In genomic region chr17:5293653-5294584, GRCm38 (mm10) we compare ENCODE assay signal across 9 mouse cellular contexts.
DNase-seq lines count a peak whose midpoint lies in the region; ATAC-seq lines count a peak whose summit lies in the region.
"Had no signal": no experiment of that assay in that cellular context is flagged by ENCODE, and none has a peak within 500 bp of the region (broad histone marks: within the 10 kb centered on the region; RNA-seq: fewer than 3 reads in every experiment).

No protein-coding gene starts in this region.

- H3K27ac ChIP-seq in midbrain, embryonic 12.5 days (replicated peaks) = peak overlapping the region; percentile 75
- H3K27ac ChIP-seq in midbrain, embryonic 14.5 days (replicated peaks; ENCODE audit: low read depth, low read length) = no peak overlapping the region
- H3K27ac ChIP-seq in forebrain, embryonic 15.5 days (replicated peaks) = peak overlapping the region; percentile 82
- H3K27ac ChIP-seq in stomach, embryonic 14.5 days (ENCODE audit: low read length) = peak overlapping the region; percentile 84; the same call in 1 of the 2 replicates
- H3K27ac ChIP-seq: liver, embryonic 12.5 days had no signal

- peak; percentile 47; the same call in 1 of the 2 replicates for ATAC-seq in midbrain, embryonic 12.5 days (ENCODE audit: low FRiP score, low read depth)
- no peak for ATAC-seq in midbrain, embryonic 14.5 days (ENCODE audit: low FRiP score, low TSS enrichment)
- ATAC-seq in forebrain, embryonic 15.5 days (replicated peaks) = no peak; the same call in 1 of the 2 replicates
- peak; percentile 50 for ATAC-seq in stomach, embryonic 14.5 days (ENCODE audit: insufficient number of reproducible peaks, insufficient read depth, low FRiP score, low read depth)
- ATAC-seq: liver, embryonic 12.5 days had no signal

- no peak overlapping the region for H3K9ac ChIP-seq in midbrain, embryonic 12.5 days (replicated peaks)
- no peak overlapping the region for H3K9ac ChIP-seq in midbrain, embryonic 14.5 days (replicated peaks; ENCODE audit: low read length)
- H3K9ac ChIP-seq in forebrain, embryonic 15.5 days (replicated peaks) = no peak overlapping the region
- H3K9ac ChIP-seq in stomach, embryonic 14.5 days (replicated peaks; ENCODE audit: low read depth, low read length) = no peak overlapping the region
- H3K9ac ChIP-seq: liver, embryonic 12.5 days had no signal

- no peak overlapping the region for H3K4me2 ChIP-seq in midbrain, embryonic 12.5 days (replicated peaks)
- H3K4me2 ChIP-seq in midbrain, embryonic 14.5 days (ENCODE audit: low read length) = no peak overlapping the region
- H3K4me2 ChIP-seq in forebrain, embryonic 15.5 days (replicated peaks) = no peak overlapping the region
- no peak overlapping the region for H3K4me2 ChIP-seq in stomach, embryonic 14.5 days (replicated peaks; ENCODE audit: low read depth, low read length)
- H3K4me2 ChIP-seq: liver, embryonic 12.5 days had no signal

- no peak overlapping the region for H3K4me3 ChIP-seq in midbrain, embryonic 12.5 days
- no peak overlapping the region for H3K4me3 ChIP-seq in midbrain, embryonic 14.5 days (replicated peaks; ENCODE audit: low read depth, low read length)
- no peak overlapping the region for H3K4me3 ChIP-seq in forebrain, embryonic 15.5 days
- no peak overlapping the region for H3K4me3 ChIP-seq in stomach, embryonic 14.5 days (ENCODE audit: low read depth, low read length)
- H3K4me3 ChIP-seq: liver, embryonic 12.5 days had no signal

- H3K4me1 ChIP-seq in midbrain, embryonic 12.5 days = peaks cover 36% of the 10 kb centered on the region
- peaks cover 22% of the 10 kb centered on the region for H3K4me1 ChIP-seq in midbrain, embryonic 14.5 days (ENCODE audit: control insufficient read depth, insufficient read depth, low read length)
- peaks cover 49% of the 10 kb centered on the region for H3K4me1 ChIP-seq in forebrain, embryonic 15.5 days
- peaks cover 17% of the 10 kb centered on the region for H3K4me1 ChIP-seq in stomach, embryonic 14.5 days (ENCODE audit: control insufficient read depth, insufficient read depth, low read length)
- H3K4me1 ChIP-seq: liver, embryonic 12.5 days had no signal

- DNase-seq in midbrain, embryonic 14.5 days = no peak
- peak; percentile 81 for DNase-seq in cerebellum, adult 9-11 months
- DNase-seq in adrenal gland, postnatal 4 days (ENCODE audit: low spot score in 2 of 2) = no peak
- no peak for DNase-seq in right cerebral cortex, postnatal 36 days (ENCODE audit: low spot score in 2 of 2)
- DNase-seq: kidney, adult 9 months had no signal

- H3K27me3 ChIP-seq in midbrain, embryonic 12.5 days = no peaks in the 10 kb centered on the region
- no peaks in the 10 kb centered on the region for H3K27me3 ChIP-seq in midbrain, embryonic 14.5 days (ENCODE audit: control insufficient read depth, insufficient read depth, low read length)
- H3K27me3 ChIP-seq in forebrain, embryonic 15.5 days = no peaks in the 10 kb centered on the region
- H3K27me3 ChIP-seq in stomach, embryonic 14.5 days (ENCODE audit: control insufficient read depth, insufficient read depth, low read length) = no peaks in the 10 kb centered on the region
- H3K27me3 ChIP-seq: liver, embryonic 12.5 days had no signal

- H3K9me3 ChIP-seq in midbrain, embryonic 12.5 days = no peaks in the 10 kb centered on the region
- no peaks in the 10 kb centered on the region for H3K9me3 ChIP-seq in midbrain, embryonic 14.5 days (ENCODE audit: control insufficient read depth, low read length)
- H3K9me3 ChIP-seq in forebrain, embryonic 15.5 days = no peaks in the 10 kb centered on the region
- no peaks in the 10 kb centered on the region for H3K9me3 ChIP-seq in stomach, embryonic 14.5 days (ENCODE audit: control insufficient read depth, low read depth, low read length)
- H3K9me3 ChIP-seq: liver, embryonic 12.5 days had no signal

- peaks cover 10% of the 10 kb centered on the region for H3K36me3 ChIP-seq in midbrain, embryonic 12.5 days
- peaks cover 11% of the 10 kb centered on the region for H3K36me3 ChIP-seq in midbrain, embryonic 14.5 days (ENCODE audit: control insufficient read depth, insufficient read depth, low read length)
- H3K36me3 ChIP-seq in forebrain, embryonic 15.5 days = peaks cover 5% of the 10 kb centered on the region; the same call in 1 of the 2 replicates
- H3K36me3 ChIP-seq in stomach, embryonic 14.5 days (ENCODE audit: control insufficient read depth, insufficient read depth, low read length) = peaks cover 14% of the 10 kb centered on the region

- WGBS in midbrain, embryonic 12.5 days = 56% methylated on average over 9 of the region's 9 CpGs
- WGBS in midbrain, embryonic 14.5 days = 49% methylated on average over 9 of the region's 9 CpGs
- WGBS in forebrain, embryonic 15.5 days = 48% methylated on average over 9 of the region's 9 CpGs
- 58% methylated on average over 9 of the region's 9 CpGs for WGBS in stomach, embryonic 14.5 days

Comparison
In these comparisons a context has a peak if more than half of its experiments do, and no peak if none do; other contexts are left out.
1. ATAC-seq: peak in midbrain, embryonic 12.5 days (single experiment) and stomach, embryonic 14.5 days (single experiment); none in midbrain, embryonic 14.5 days (single experiment) and forebrain, embryonic 15.5 days (single experiment).